Mouse (Mus musculus) testis, postnatal 10 days (tissue): ENCODE measurements around the gene Cep63.

Source experiments
- DNase-seq: peaks from one replicate; pipeline ENCODE4 v3.0.0; 2021; ENCODE audit warnings: low spot score

Cep63 gene

GRCm38 (mm10) chr9:102558463-102558862 is 67.9 kb downstream of the Cep63 start:
- no peak for DNase-seq

- no peak for DNase-seq
These were observed 72.6 kb downstream of the Cep63 start for GRCm38 (mm10) chr9:102553781-102554180.

GRCm38 (mm10) chr9:102551771-102552170 is 74.6 kb downstream of the Cep63 start:
- no peak for DNase-seq

- no peak for DNase-seq
These were observed 77.1 kb downstream of the Cep63 start for GRCm38 (mm10) chr9:102549211-102549610.

GRCm38 (mm10) chr9:102547028-102547354 is 79.3 kb downstream of the Cep63 start:
- no peak for DNase-seq

- DNase-seq = no peak
These were observed 79.9 kb downstream of the Cep63 start for GRCm38 (mm10) chr9:102546256-102547027.

GRCm38 (mm10) chr9:102545406-102546255 is 80.7 kb downstream of the Cep63 start:
- no peak for DNase-seq

- peak; percentile 93 for DNase-seq
These were observed 81.5 kb downstream of the Cep63 start for GRCm38 (mm10) chr9:102544773-102545366.

- DNase-seq = no peak
These were observed 82.1 kb downstream of the Cep63 start for GRCm38 (mm10) chr9:102544116-102544772.

GRCm38 (mm10) chr9:102543761-102544115 is 82.6 kb downstream of the Cep63 start:
- DNase-seq = no peak

- DNase-seq = no peak
These were observed 83.8 kb downstream of the Cep63 start for GRCm38 (mm10) chr9:102542540-102542939.

- DNase-seq = no peak
These were observed 84.7 kb downstream of the Cep63 start for GRCm38 (mm10) chr9:102541666-102542065.

GRCm38 (mm10) chr9:102539699-102540098 is 86.6 kb downstream of the Cep63 start:
- DNase-seq = no peak

GRCm38 (mm10) chr9:102536968-102537367 is 89.4 kb downstream of the Cep63 start:
- no peak for DNase-seq
